Mouse (Mus musculus): ENCODE results near the gene Arhgap10. TPM values are rescaled to one million over a fixed set of nuclear protein-coding genes. Genes with fewer than 3 reads are reported as not detected.
A peak's percentile ranks its signal among the peaks of the same experiment; 100 is the strongest.

The Arhgap10 gene
- polyA plus RNA-seq (2015; fragmentation: Nextera tagmentation; extraction: Ambion mirVana), result 19.7 and 22.5 TPM in 2 replicates

DNA sequence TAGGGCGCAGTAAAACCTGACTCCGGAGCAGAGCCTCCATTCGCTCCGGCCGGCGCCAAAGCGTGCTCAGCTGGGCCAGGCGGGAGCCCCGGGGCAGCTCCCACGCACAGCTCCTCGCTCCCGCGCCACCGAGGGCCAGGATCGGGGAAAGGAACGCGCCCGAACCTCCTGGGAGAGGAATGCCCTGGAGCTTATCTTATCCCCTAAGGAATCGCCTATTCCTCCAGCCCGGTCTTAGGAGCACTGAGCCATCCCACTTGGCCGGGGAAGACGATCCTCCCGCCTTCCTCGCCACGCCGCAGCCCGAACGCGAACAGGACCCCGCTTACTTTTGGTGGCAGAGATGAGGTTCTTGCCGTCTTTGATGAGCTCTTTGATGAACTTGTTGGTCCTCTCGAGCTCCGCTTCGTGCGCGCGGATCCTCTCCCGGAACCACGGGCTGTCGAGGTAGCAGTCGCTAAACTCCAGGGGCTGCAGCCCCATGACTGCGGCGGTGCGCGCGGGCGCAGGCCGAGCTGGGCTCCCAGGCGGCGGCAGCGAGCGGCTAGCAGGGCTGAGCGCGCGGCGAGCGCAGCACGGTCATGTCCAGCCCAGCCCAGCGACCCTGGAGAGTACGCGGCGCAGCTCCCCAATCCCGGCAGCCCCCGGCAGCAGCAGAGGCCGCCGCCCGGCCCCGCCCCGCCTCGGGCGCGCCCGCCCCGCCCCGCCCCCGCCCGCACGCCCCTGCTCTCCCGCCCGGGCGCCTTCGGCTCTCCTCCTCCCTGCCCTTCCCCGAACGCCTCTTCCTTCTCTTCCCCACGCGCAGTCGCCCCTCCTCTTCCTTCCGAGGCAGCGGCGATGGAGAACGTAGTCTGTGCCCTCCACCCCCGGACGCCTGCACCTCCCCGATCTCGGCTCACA lies at the start of gene Arhgap10:
Gene Arhgap10 (minus strand): TSS at position 653 of the 900 bp plus-strand sequence.
- H3K4me2 ChIP-seq (replicated peaks; ENCODE audit: low read depth), result peak within 1 kb of the TSS; percentile 90

DNA sequence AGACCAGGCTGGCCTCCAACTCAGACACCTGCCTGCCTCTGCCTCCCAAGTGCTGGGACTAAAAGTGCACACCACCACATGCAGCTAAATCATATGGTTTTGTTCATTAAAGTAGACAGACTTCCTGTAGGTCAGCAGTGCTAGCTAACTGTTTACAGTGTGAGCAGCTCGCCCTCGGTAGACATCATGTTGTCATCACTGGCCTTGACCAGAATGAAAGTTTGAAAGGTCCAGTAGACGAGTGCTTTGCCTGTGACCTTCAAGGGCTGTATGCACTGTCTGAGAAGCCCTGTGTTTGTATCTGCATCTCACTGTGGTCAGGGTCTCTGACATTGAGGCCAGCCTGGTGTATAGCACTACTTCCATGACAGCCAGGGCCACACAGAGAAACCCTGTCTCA lies 43.7 kb upstream of the Arhgap10 start:
- no peak overlapping the region for H3K4me2 ChIP-seq (replicated peaks; ENCODE audit: low read depth)
- ATAC-seq, result no peak
- no peaks in the 10 kb centered on the region for H3K9me3 ChIP-seq (ENCODE audit: control insufficient read depth)
- no peak overlapping the region for H3K27ac ChIP-seq (ENCODE audit: low read depth, low read length)
- no peak for TF ChIP-seq CTCF (IDR thresholded peaks at IDR 0.05; ENCODE audit: low read depth)
- no peaks in the 10 kb centered on the region for H3K4me1 ChIP-seq (replicated peaks; ENCODE audit: control insufficient read depth, insufficient read depth, low read length)
- H3K36me3 ChIP-seq (ENCODE audit: control insufficient read depth, insufficient read depth), result peaks cover 62% of the 10 kb centered on the region
- no peaks in the 10 kb centered on the region for H3K27me3 ChIP-seq (replicated peaks; ENCODE audit: control insufficient read depth, insufficient read depth, low read length)
- no peak overlapping the region for H3K4me3 ChIP-seq (ENCODE audit: low read depth, low read length)
- no peak overlapping the region for H3K9ac ChIP-seq (ENCODE audit: low read depth, low read length)
- WGBS, result 83% methylated on average over 3 of the region's 3 CpGs

More for the DNA sequence above, at the start of gene Arhgap10:
- no peak; the same call in 1 of the 2 replicates for TF ChIP-seq CTCF (IDR thresholded peaks at IDR 0.05; ENCODE audit: low read depth)
- H3K36me3 ChIP-seq (ENCODE audit: control insufficient read depth, insufficient read depth), result no peaks in the 10 kb centered on the region
- peak within 1 kb of the TSS; percentile 63 for H3K9ac ChIP-seq (ENCODE audit: low read depth, low read length)
- no peaks in the 10 kb centered on the region for H3K4me1 ChIP-seq (replicated peaks; ENCODE audit: control insufficient read depth, insufficient read depth, low read length)
- ATAC-seq, result peak; percentile 82
- under 1% methylated on average over 78 of the region's 95 CpGs for WGBS
- peak within 1 kb of the TSS; percentile 86 for H3K27ac ChIP-seq (ENCODE audit: low read depth, low read length)
- H3K27me3 ChIP-seq (replicated peaks; ENCODE audit: control insufficient read depth, insufficient read depth, low read length), result no peaks in the 10 kb centered on the region
- H3K9me3 ChIP-seq (ENCODE audit: control insufficient read depth), result no peaks in the 10 kb centered on the region
- H3K4me3 ChIP-seq (ENCODE audit: low read depth, low read length), result peak within 1 kb of the TSS; percentile 83

DNA sequence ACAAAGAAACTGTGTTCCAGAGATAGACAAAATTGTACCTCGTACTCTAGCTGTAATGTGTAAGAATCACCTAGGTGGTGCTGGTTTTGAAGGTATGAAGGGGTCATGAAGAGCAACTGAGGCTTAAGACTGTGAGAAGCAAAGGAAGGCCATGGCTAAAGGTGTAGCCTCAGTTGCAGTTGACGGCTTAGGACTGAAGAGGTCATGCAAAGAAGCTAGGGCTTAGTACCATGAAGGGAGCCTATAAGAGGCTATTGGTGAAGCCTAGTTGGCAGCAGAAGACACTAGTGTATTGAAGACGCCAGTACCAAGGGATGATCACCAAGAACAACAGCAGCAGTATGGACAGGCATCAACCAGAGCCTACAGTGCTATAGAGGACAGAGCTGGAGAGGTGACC lies 34.7 kb upstream of the Arhgap10 start:
- Histone ChIP-seq H3K27ac (ENCODE audit: low read depth, low read length) (no peak overlapping the region), H3K27me3 (replicated peaks; ENCODE audit: control insufficient read depth, insufficient read depth, low read length) (no peaks in the 10 kb centered on the region), H3K4me1 (replicated peaks; ENCODE audit: control insufficient read depth, insufficient read depth, low read length) (no peaks in the 10 kb centered on the region), H3K36me3 (ENCODE audit: control insufficient read depth, insufficient read depth) (peaks cover 44% of the 10 kb centered on the region), H3K9me3 (ENCODE audit: control insufficient read depth) (no peaks in the 10 kb centered on the region), H3K4me2 (replicated peaks; ENCODE audit: low read depth) (no peak overlapping the region), H3K4me3 (ENCODE audit: low read depth, low read length) (no peak overlapping the region), H3K9ac (ENCODE audit: low read depth, low read length) (no peak overlapping the region)
- 99% methylated on average over 3 of the region's 3 CpGs for WGBS
- TF ChIP-seq CTCF (IDR thresholded peaks at IDR 0.05; ENCODE audit: low read depth), result no peak
- ATAC-seq, result no peak

DNA sequence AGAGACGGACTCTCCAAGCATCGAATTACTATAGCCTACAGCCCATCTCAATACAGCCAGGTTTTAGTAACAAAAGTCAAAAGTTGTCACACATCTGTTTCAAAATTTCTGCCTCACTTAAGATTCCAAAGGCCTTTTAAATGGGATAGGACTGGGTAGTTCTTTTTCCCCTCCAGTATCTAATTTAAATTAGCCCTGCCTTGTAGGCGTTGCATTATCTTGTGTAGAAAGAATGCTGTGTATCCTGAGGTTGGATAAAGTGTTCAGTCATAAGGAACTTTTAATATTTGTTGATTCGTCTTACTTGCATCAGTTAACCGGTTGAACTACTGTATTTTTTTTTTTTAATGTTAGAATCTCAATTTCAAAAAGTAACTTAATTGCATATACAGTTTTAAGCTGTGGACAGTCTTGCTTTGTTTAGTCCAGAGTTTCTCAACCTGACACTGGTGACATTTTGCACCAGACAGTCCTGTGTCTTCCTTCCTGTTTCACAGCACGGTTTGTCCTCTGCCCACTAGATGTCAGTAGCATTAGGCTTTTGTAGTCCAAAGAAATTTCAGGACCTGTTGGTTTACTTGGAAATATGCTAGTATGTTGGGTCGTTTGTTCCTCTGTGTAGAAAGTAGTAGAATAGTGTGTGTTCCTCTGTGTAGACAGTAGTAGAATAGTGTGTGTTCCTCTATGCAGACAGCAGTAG lies 32.3 kb upstream of the Arhgap10 start:
- H3K4me3 ChIP-seq (ENCODE audit: low read depth, low read length), result peak overlapping the region; percentile 87
- TF ChIP-seq CTCF (IDR thresholded peaks at IDR 0.05; ENCODE audit: low read depth), result peak; percentile 87
- peak overlapping the region; percentile 93 for H3K4me2 ChIP-seq (replicated peaks; ENCODE audit: low read depth)
- no peaks in the 10 kb centered on the region for H3K9me3 ChIP-seq (ENCODE audit: control insufficient read depth)
- no peaks in the 10 kb centered on the region for H3K27me3 ChIP-seq (replicated peaks; ENCODE audit: control insufficient read depth, insufficient read depth, low read length)
- ATAC-seq, result no peak
- 13% methylated on average over 7 of the region's 7 CpGs for WGBS
- H3K27ac ChIP-seq (ENCODE audit: low read depth, low read length), result peak overlapping the region; percentile 89
- no peaks in the 10 kb centered on the region for H3K4me1 ChIP-seq (replicated peaks; ENCODE audit: control insufficient read depth, insufficient read depth, low read length)
- H3K9ac ChIP-seq (ENCODE audit: low read depth, low read length), result peak overlapping the region; percentile 86
- peaks cover 26% of the 10 kb centered on the region for H3K36me3 ChIP-seq (ENCODE audit: control insufficient read depth, insufficient read depth)

DNA sequence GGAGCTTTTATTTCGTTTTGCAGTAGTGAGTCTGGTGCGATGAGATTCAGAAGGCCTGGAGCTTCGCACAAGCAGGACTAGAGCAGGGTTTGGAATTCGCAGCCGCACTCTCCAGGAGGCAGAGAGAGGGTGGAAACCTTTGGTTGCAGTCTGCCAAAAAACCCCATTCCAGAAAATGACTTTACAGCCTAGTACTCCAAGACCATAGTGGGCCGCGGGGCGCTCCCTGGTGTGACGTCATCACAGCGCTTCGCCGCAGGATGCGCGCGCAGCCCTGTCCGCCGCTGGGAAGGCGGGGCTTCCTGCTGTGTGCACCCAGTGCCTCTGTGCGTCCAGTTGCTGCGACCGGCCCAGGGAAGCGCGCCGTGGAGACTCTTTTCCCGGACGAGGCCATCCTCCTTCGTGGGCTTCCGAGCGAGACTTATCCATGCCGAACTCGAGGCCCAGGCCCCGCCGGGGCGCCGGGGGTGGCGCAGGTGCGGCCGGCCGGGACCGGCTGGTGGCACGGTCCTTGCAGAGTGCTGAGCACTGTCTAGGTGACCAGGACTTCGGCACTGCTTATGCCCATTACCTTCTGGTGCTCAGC lies 31.5 kb upstream of the Arhgap10 start, which contains the start of gene Prmt9:
Gene Prmt9 (plus strand): TSS at position 277 of the 586 bp plus-strand sequence.
- H3K9me3 ChIP-seq (ENCODE audit: control insufficient read depth), result no peaks in the 10 kb centered on the region
- ATAC-seq, result peak; percentile 96
- H3K4me1 ChIP-seq (replicated peaks; ENCODE audit: control insufficient read depth, insufficient read depth, low read length), result no peaks in the 10 kb centered on the region
- peak within 1 kb of the TSS; percentile 86 for H3K9ac ChIP-seq (ENCODE audit: low read depth, low read length)
- 3% methylated on average over 42 of the region's 42 CpGs for WGBS
- peak within 1 kb of the TSS; percentile 93 for H3K4me2 ChIP-seq (replicated peaks; ENCODE audit: low read depth)
- H3K27me3 ChIP-seq (replicated peaks; ENCODE audit: control insufficient read depth, insufficient read depth, low read length), result no peaks in the 10 kb centered on the region
- peak within 1 kb of the TSS; percentile 89 for H3K27ac ChIP-seq (ENCODE audit: low read depth, low read length)
- TF ChIP-seq CTCF (IDR thresholded peaks at IDR 0.05; ENCODE audit: low read depth), result no peak
- peaks cover 26% of the 10 kb centered on the region for H3K36me3 ChIP-seq (ENCODE audit: control insufficient read depth, insufficient read depth)
- H3K4me3 ChIP-seq (ENCODE audit: low read depth, low read length), result peak within 1 kb of the TSS; percentile 87

DNA sequence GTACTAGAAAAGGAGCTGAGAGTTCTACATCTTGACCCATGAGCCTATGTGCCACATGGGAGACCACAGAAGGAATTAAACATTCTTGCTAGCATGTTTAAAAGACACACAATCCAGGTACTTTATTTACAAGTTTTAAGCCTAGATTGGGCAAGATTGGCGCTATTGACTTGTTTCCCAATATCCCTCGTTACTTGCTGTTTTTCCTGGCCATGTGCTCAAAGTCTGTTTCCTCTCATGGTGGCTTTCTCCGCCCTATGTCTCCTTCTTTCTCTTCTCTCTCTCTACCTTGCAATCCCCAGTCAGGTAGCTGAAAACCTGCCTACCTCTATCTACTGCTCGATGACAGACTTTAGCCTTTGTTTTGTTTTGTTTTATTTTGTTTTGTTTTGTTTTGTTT lies 27.9 kb upstream of the Arhgap10 start:
- ATAC-seq, result no peak
- no peak for TF ChIP-seq CTCF (IDR thresholded peaks at IDR 0.05; ENCODE audit: low read depth)
- WGBS, result 81% methylated on average over 4 of the region's 4 CpGs
- H3K4me1 ChIP-seq (replicated peaks; ENCODE audit: control insufficient read depth, insufficient read depth, low read length), result no peaks in the 10 kb centered on the region
- H3K27ac ChIP-seq (ENCODE audit: low read depth, low read length), result no peak overlapping the region
- H3K27me3 ChIP-seq (replicated peaks; ENCODE audit: control insufficient read depth, insufficient read depth, low read length), result no peaks in the 10 kb centered on the region
- no peaks in the 10 kb centered on the region for H3K36me3 ChIP-seq (ENCODE audit: control insufficient read depth, insufficient read depth)
- no peak overlapping the region for H3K4me2 ChIP-seq (replicated peaks; ENCODE audit: low read depth)
- no peaks in the 10 kb centered on the region for H3K9me3 ChIP-seq (ENCODE audit: control insufficient read depth)
- no peak overlapping the region for H3K9ac ChIP-seq (ENCODE audit: low read depth, low read length)
- H3K4me3 ChIP-seq (ENCODE audit: low read depth, low read length), result no peak overlapping the region
